Mouse (Mus musculus) left cerebral cortex, adult 8-10 months (tissue): ENCODE data around the gene Smg9. TPM values are rescaled to one million over a fixed set of nuclear protein-coding genes. Genes with fewer than 3 reads are reported as not detected.

ENCODE experiments used
- total RNA-seq, 4 experiments: library from RNA; stranded (reverse); gene quantifications; 2 replicates each; pipeline ENCODE4 v1.2.4; 2022

The Smg9 gene
- total RNA-seq, 4 experiments from 2014 or later, result 40.2 to 47.7 (median 43.4) TPM

Other genes starting within 250 kb of the Smg9 start
- 1 to 10 TPM; 2.7 to 4.8 (median 3.1) TPM for gene Zfp114, start 224.6 kb upstream of the Smg9 start, total RNA-seq
- 10 to 100 TPM; 11.5 to 15.4 (median 12.1) TPM for gene Zfp111, start 188.2 kb upstream of the Smg9 start, total RNA-seq
- gene Zfp109, start 162.1 kb upstream of the Smg9 start, total RNA-seq, result 10 to 100 TPM in 3 of 4 experiments, 1 to 10 TPM in 1; 9.5 to 11.8 (median 10.5) TPM
- gene Zfp108, start 144.8 kb upstream of the Smg9 start, total RNA-seq, result 1 to 10 TPM; 7.7 to 9.9 (median 9.0) TPM
- 10 to 100 TPM; 12.3 to 15.8 (median 13.6) TPM for gene Zfp93, start 129.2 kb upstream of the Smg9 start, total RNA-seq
- 10 to 100 TPM; 19.0 to 24.4 (median 21.5) TPM for gene Zfp61, start 98.4 kb upstream of the Smg9 start, total RNA-seq
- 10 to 100 TPM; 14.2 to 16.4 (median 15.7) TPM for gene Zfp94, start 83.0 kb upstream of the Smg9 start, total RNA-seq
- not detected for gene Tescl, start 65.7 kb upstream of the Smg9 start, total RNA-seq
- not detected for gene Lypd5, start 50.4 kb upstream of the Smg9 start, total RNA-seq
- gene Kcnn4, start 29.4 kb upstream of the Smg9 start, total RNA-seq, result 1 to 10 TPM in 1 of 4 experiments, under 1 TPM in 3; 0.50 to 1.0 (median 0.53) TPM
- gene Irgc1, start 52.7 kb downstream of the Smg9 start, total RNA-seq, result under 1 TPM in 1 of 4 experiments, not detected in 3; 0.21 TPM
- gene Plaur, start 62.9 kb downstream of the Smg9 start, total RNA-seq, result 1 to 10 TPM in 2 of 4 experiments, under 1 TPM in 2; 0.72 to 4.6 (median 2.1) TPM
- 100 to 1,000 TPM; 215 to 253 (median 239) TPM for gene Cadm4, start 82.4 kb downstream of the Smg9 start, total RNA-seq
- gene Zfp428, start 107.4 kb downstream of the Smg9 start, total RNA-seq, result 10 to 100 TPM; 42.8 to 45.4 (median 44.1) TPM
- gene AC161166.1, start 112.8 kb downstream of the Smg9 start, total RNA-seq, result not detected
- gene Irgq, start 131.1 kb downstream of the Smg9 start, total RNA-seq, result 10 to 100 TPM; 62.6 to 68.9 (median 66.6) TPM
- not detected for gene Pinlyp, start 146.5 kb downstream of the Smg9 start, total RNA-seq
- 10 to 100 TPM; 37.2 to 39.8 (median 38.5) TPM for gene Xrcc1, start 146.7 kb downstream of the Smg9 start, total RNA-seq
- 10 to 100 TPM; 13.3 to 16.0 (median 15.1) TPM for gene Ethe1, start 187.9 kb downstream of the Smg9 start, total RNA-seq
- 1 to 10 TPM; 5.3 to 6.9 (median 5.7) TPM for gene Zfp575, start 188.0 kb downstream of the Smg9 start, total RNA-seq
- under 1 TPM in 3 of 4 experiments, not detected in 1; 0.13 to 0.39 (median 0.27) TPM for gene Phldb3, start 211.1 kb downstream of the Smg9 start, total RNA-seq
- gene Lypd3, start 236.9 kb downstream of the Smg9 start, total RNA-seq, result 1 to 10 TPM in 1 of 4 experiments, under 1 TPM in 3; 0.44 to 1.3 (median 0.63) TPM